Mouse (Mus musculus): ENCODE measurements around the gene Gtf2ird1. TPM values are rescaled to one million over a fixed set of nuclear protein-coding genes. Genes with fewer than 3 reads are reported as not detected.
A peak's percentile ranks its signal among the peaks of the same experiment; 100 is the strongest.

Gtf2ird1 gene
- polyA plus RNA-seq, 1 experiment = 52.5 TPM

DNA sequence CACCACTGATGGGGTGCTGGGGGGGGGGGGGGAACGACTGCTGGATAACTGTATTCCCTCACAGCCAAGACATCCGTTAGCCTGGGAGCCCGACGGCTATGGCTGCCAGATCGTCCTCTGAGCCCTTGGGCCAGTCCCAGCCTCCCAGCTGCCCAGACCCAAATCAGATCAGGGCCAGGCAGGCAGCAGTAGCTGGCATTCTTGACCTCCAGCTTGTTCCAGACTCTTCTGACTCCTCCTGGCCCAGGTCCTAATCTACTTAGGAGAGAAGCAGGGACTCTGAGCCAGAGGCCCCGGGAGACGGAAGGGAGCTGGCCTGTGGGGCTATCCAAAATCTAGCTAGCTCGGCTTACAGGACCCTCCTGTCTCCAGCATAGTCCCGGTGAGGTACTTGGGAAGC is 35.5 kb downstream of the Gtf2ird1 start:
- no peak for DNase-seq (ENCODE audit: low read depth, low spot score)
- WGBS = 68% methylated on average over 9 of the region's 9 CpGs

GRCm38 (mm10) chr5:134419700-134420099 is 36.8 kb downstream of the Gtf2ird1 start:
- WGBS = 36% methylated on average over 5 of the region's 5 CpGs
- DNase-seq (ENCODE audit: low read depth, low spot score) = no peak

- 35% methylated on average over 6 of the region's 6 CpGs for WGBS
- peak; percentile 99 for DNase-seq (ENCODE audit: low read depth, low spot score)
Measured at GRCm38 (mm10) chr5:134418315-134419074, 38.0 kb downstream of the Gtf2ird1 start.

DNA sequence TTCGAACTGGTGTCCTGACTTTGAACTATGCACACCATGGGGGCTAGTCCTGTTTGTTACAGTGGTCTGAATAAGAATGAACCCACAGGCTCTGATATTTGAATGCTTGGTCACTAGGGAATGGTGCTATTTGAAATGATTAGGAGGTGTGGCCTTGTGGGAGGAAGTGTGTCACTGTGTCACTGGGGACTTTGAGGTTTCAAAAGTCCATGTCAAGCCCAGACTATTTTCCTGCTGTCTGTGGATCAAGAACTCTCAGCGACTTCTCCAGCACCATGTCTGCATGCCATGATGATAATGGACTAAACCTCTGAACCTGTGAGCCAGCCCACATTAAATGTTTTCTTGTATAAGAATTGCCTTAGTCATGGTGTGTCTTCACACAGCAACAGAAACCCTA is 44.2 kb downstream of the Gtf2ird1 start:
- WGBS = 71% methylated on average over 2 of the region's 2 CpGs
- no peak for DNase-seq (ENCODE audit: low read depth, low spot score)

DNA sequence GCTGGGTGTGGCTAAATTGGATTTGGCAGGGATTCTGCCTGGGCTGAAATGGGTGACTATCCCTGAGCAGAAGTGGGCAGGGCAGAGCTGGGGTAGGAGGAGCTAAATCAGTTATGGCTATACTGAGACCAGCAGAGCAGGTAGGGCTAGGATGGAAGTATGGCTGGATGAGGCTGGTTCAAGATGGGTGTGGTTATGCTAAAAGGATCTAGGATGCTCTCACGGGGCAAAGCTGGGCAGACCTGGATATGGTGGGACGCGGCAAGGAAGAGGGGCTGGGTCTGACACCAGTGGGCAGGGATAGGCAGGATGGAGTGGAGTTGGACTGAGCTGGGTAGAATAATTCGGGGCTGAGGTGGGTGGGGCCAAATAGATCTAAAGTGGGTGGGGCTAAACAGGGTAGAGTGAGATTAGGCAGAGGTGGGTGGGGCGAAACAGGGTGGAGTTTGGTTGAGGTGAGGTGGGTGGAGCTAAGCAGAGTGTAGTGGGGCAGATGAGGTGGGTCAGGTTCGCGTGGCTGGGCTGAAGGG is 46.1 kb downstream of the Gtf2ird1 start:
- WGBS = 86% methylated on average over 7 of the region's 7 CpGs
- no peak for DNase-seq (ENCODE audit: low read depth, low spot score)

DNA sequence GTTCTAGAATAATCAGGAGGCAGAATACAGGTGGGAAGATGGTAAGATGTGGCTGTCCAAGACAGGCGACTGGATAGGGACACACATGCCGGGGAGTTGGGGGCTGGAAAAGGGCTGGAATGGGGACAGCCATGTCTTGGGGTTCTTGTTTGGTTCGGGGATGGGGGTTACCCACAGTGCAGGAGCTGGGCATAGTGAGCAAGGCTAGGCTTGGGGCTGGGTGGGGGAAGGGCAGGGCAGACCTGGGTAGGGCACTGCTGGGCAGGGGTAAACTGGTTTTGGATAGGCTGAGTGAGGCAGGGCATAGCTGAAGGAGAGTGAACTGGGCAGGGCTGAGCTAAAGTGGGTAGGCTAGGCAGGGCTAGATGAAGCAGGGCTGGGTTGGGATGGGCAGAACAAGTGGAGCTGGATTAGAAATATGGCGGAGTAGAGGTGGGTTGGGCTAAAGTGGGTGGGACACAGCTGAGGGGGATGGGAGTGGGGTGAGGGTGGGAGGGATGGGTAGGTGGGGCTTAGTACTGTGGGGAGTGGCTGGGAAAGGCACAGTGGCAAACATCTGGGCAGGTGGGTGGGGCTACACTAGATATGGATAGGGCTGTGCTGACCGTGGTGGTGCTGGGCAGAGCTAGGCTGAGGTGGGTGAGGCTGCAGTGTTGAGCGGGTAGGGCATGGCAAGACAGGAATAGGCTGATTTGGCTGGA is 46.8 kb downstream of the Gtf2ird1 start:
- WGBS = 69% methylated on average over 6 of the region's 6 CpGs
- DNase-seq (ENCODE audit: low read depth, low spot score) = no peak

- no peak for DNase-seq (ENCODE audit: low read depth, low spot score)
- 94% methylated on average over 5 of the region's 5 CpGs for WGBS
Measured at GRCm38 (mm10) chr5:134408119-134408518, 48.4 kb downstream of the Gtf2ird1 start.

- WGBS = 96% methylated on average over 18 of the region's 18 CpGs
- no peak for DNase-seq (ENCODE audit: low read depth, low spot score)
Measured at GRCm38 (mm10) chr5:134401841-134402240, 54.7 kb downstream of the Gtf2ird1 start.

- 54% methylated on average over 15 of the region's 15 CpGs for WGBS
- DNase-seq (ENCODE audit: low read depth, low spot score) = no peak
Measured at GRCm38 (mm10) chr5:134397434-134398163, 58.9 kb downstream of the Gtf2ird1 start.

DNA sequence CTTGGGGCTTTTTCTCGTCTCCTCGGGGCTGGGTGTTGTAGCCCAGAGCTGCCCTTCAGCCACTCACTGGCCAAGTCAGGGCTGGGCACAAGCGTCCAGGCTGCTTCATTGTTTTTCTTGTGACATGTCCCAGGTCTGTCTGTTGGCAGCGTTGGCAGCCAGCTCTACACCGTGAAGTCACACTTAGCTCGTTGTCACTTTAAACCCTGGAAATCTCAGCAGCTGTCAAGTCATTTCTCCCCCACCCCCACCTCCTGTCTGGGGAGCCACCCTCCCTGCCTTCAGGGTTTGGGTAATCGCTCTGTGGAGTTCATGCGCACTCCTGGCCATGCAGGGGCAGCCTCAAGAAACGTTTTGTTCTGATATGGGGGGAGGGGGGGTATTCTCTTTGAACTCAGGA is 60.0 kb downstream of the Gtf2ird1 start:
- WGBS = 69% methylated on average over 9 of the region's 9 CpGs

GRCm38 (mm10) chr5:134394624-134395023 is 61.9 kb downstream of the Gtf2ird1 start:
- no peak for DNase-seq (ENCODE audit: low read depth, low spot score)
- 53% methylated on average over 10 of the region's 10 CpGs for WGBS

More for the DNA sequence above, 60.0 kb downstream of the Gtf2ird1 start:
- no peak for DNase-seq (ENCODE audit: low read depth, low spot score)

DNA sequence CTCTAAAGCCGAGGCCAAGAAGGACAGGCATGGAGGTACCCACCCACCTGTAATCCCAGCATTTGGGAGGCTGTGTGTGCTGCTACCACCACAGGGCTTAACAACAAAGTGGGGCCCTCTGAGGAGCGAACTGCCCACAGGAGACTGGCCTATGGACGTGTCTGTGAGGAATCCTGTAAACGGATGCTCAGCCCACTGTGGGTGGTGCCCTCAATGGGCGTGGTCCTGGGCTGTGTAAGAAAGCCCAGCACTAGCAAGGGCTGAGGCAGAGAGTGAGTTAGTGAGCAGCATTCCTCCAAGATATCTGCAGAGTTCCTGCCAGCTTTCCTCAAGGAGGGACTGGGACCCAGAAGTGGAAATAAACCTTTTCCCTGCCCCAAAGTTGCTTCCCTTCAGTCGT is 62.9 kb downstream of the Gtf2ird1 start:
- WGBS = 60% methylated on average over 6 of the region's 6 CpGs
- DNase-seq (ENCODE audit: low read depth, low spot score) = no peak

DNA sequence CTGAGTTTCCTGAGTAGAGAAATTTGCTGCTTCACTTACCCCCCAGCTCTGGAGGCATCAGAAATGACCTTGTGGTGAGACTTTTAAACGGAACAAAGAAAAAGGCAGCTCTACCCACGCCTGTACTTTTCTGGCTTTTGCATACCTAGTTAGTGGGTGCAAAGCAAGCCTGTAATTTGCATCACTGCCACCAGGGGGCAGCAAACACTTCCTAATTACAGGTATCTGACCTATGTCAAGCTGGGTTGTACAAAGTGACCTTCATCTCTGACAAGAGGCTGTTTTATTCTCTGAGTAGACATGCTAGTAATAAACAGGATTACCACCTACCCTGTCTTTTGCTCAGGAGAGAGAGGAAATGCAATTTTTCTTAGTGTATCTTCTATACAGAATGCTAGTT is 71.4 kb downstream of the Gtf2ird1 start:
- peak; percentile 47 for DNase-seq (ENCODE audit: low read depth, low spot score)
- whole genome bisulfite sequencing = 62% methylated on average over 2 of the region's 2 CpGs

GRCm38 (mm10) chr5:134375256-134375655 is 81.3 kb downstream of the Gtf2ird1 start:
- DNase-seq (ENCODE audit: low read depth, low spot score) = no peak
- 100% methylated on average over 1 of the region's 1 CpGs for WGBS

DNA sequence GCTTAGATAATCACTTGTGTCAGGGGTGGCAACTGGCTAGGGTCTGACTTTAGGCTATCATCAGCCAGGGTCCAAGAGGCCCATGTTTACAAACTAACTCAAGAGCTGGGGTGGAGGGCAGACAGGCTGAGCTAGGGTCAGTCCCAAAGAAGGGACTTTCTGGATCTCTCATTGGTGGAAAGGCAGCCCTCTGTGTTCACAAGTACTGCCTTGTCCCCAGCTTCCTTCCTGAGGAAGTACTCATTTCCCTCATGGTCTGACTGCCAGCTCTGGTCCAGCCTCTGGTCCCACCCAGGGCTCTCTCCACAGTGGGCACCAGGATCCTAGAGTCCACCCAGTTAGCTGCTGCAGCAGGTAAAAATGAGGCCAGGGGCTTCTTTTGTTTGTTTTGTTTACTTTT is 82.0 kb downstream of the Gtf2ird1 start:
- DNase-seq (ENCODE audit: low read depth, low spot score) = no peak

- DNase-seq (ENCODE audit: low read depth, low spot score) = no peak
- WGBS = 64% methylated on average over 9 of the region's 9 CpGs
Measured at GRCm38 (mm10) chr5:134373912-134374488, 82.5 kb downstream of the Gtf2ird1 start.

- WGBS = 94% methylated on average over 6 of the region's 6 CpGs
- no peak for DNase-seq (ENCODE audit: low read depth, low spot score)
Measured at GRCm38 (mm10) chr5:134372926-134373658, 83.4 kb downstream of the Gtf2ird1 start.

GRCm38 (mm10) chr5:134371511-134372289 is 84.8 kb downstream of the Gtf2ird1 start:
- WGBS = 81% methylated on average over 5 of the region's 5 CpGs
- DNase-seq (ENCODE audit: low read depth, low spot score) = no peak

DNA sequence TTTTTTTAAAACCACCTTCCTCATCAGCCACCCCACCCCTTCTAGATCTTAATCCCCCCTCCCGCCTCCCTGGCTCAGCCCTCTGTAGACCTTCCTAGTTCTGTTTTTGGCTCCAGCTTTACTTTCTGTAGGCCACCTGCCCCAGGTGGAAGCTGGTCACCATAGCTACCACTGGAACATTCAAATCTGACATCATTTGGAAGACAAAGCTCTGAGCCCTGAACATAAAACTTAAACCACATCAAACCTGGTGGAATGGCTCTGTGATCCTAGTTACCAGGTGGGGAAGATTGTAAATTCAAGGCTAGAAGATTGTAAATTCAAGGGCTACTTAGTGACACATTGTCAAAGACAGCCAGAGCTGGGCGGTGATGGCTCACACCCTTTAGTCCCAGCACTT is 85.7 kb downstream of the Gtf2ird1 start:
- 80% methylated on average over 2 of the region's 2 CpGs for WGBS

More for the DNA sequence above, 85.7 kb downstream of the Gtf2ird1 start:
- no peak for DNase-seq (ENCODE audit: low read depth, low spot score)
